Mouse (Mus musculus) hindbrain, embryonic 14.5 days (tissue): ENCODE data around the gene Rsc1a1. TPM values are rescaled to one million over a fixed set of nuclear protein-coding genes. Genes with fewer than 3 reads are reported as not detected.
A peak's percentile ranks its signal among the peaks of the same experiment; 100 is the strongest.

Experiments used
- ATAC-seq: fragments of 200-750 bp; cut with Nextera tagmentation; 2 replicates; pipeline ENCODE4 v1.8.0; 2017; ENCODE audit warnings: moderate number of reproducible peaks, mild to moderate bottlenecking, moderate TSS enrichment, moderate library complexity; ENCODE audit not compliant: low FRiP score
- DNase-seq: peaks from one replicate; pipeline ENCODE4 v3.0.0-alpha.2; 2015; ENCODE audit warnings: low spot score
- H3K27ac ChIP-seq: fragments of 300-500 bp; sonication (generic); 2 replicates; pipeline ENCODE4 v1.5.1; 2014; ENCODE audit warnings: mild to moderate bottlenecking, moderate library complexity
- H3K27me3 ChIP-seq: fragments of 300-500 bp; sonication (generic); 2 replicates; pipeline ENCODE4 v1.6.1; 2014; ENCODE audit warnings: mild to moderate bottlenecking, low read length, mixed read lengths; ENCODE audit not compliant: control insufficient read depth, insufficient read depth
- H3K36me3 ChIP-seq: fragments of 300-500 bp; sonication (generic); replicated peaks from 2 replicates; pipeline ENCODE4 v1.6.1; 2014; ENCODE audit not compliant: control insufficient read depth, insufficient read depth
- H3K4me1 ChIP-seq: fragments of 300-500 bp; sonication (generic); replicated peaks from 2 replicates; pipeline ENCODE4 v1.6.1; 2014; ENCODE audit warnings: antibody characterized with exemption, low read length, mixed read lengths; ENCODE audit not compliant: control insufficient read depth, insufficient read depth
- H3K4me2 ChIP-seq: fragments of 300-500 bp; sonication (generic); replicated peaks from 2 replicates; pipeline ENCODE4 v1.6.1; 2014; ENCODE audit warnings: mild to moderate bottlenecking, moderate library complexity
- H3K4me3 ChIP-seq: fragments of 300-500 bp; sonication (generic); replicated peaks from 2 replicates; pipeline ENCODE4 v1.5.1; 2014; ENCODE audit warnings: mild to moderate bottlenecking, low read length
- H3K9ac ChIP-seq: fragments of 300-500 bp; sonication (generic); 2 replicates; pipeline ENCODE4 v1.6.1; 2014
- H3K9me3 ChIP-seq: fragments of 300-500 bp; sonication (generic); 2 replicates; pipeline ENCODE4 v1.6.1; 2016; ENCODE audit warnings: low read length; ENCODE audit not compliant: control insufficient read depth
- WGBS: fragments of 180-500 bp; shearing (Covaris S2); extraction: QIAGEN DNeasy Blood & Tissue Kit; methylation state at CpG from one replicate; pipeline ENCODE4 v1.1.7; 2014; 5-methylcytosine and 5-hydroxymethylcytosine counted together
- polyA plus RNA-seq: library from polyadenylated mRNA; unstranded; fragments of >200 nt; fragmentation: Nextera tagmentation; extraction: Ambion mirVana; gene quantifications from 2 replicates; pipeline ENCODE4 v1.2.1, GENCODE M21; 2014

Rsc1a1 gene
- 0.29 TPM in 1 of 2 replicates, not detected in the other for polyA plus RNA-seq

- Histone ChIP-seq H3K9me3 (no peaks in the 10 kb centered on the region), H3K9ac (no peak within 1 kb of the TSS), H3K27me3 (no peaks in the 10 kb centered on the region), H3K4me2 (no peak within 1 kb of the TSS), H3K27ac (no peak within 1 kb of the TSS), H3K36me3 (peaks cover 72% of the 10 kb centered on the region), H3K4me1 (no peaks in the 10 kb centered on the region), H3K4me3 (no peak within 1 kb of the TSS)
- DNase-seq (no peak), ATAC-seq (no peak)
- 95% methylated on average over 6 of the region's 6 CpGs for WGBS
Measured at GRCm38 (mm10) chr4:141685499-141685898, at the start of gene Rsc1a1. Gene Rsc1a1, minus strand, starts transcription at chr4:141685599.

GRCm38 (mm10) chr4:141735206-141735560 is 49.8 kb upstream of the Rsc1a1 start:
- DNase-seq (no peak), ATAC-seq (no peak)
- Histone ChIP-seq H3K36me3 (no peaks in the 10 kb centered on the region), H3K27me3 (no peaks in the 10 kb centered on the region), H3K4me3 (peak overlapping the region; percentile 35), H3K9me3 (no peaks in the 10 kb centered on the region), H3K4me2 (peak overlapping the region; percentile 80), H3K9ac (peak overlapping the region; percentile 57; the same call in 1 of the 2 replicates), H3K27ac (no peak overlapping the region), H3K4me1 (peaks cover 5% of the 10 kb centered on the region; the same call in 1 of the 2 replicates)
- 25% methylated on average over 9 of the region's 9 CpGs for WGBS

GRCm38 (mm10) chr4:141734446-141735205 is 49.2 kb upstream of the Rsc1a1 start:
- Histone ChIP-seq H3K4me2 (peak overlapping the region; percentile 80), H3K4me1 (peaks cover 5% of the 10 kb centered on the region; the same call in 1 of the 2 replicates), H3K36me3 (no peaks in the 10 kb centered on the region), H3K27me3 (no peaks in the 10 kb centered on the region), H3K27ac (no peak overlapping the region), H3K4me3 (peak overlapping the region; percentile 35), H3K9me3 (no peaks in the 10 kb centered on the region), H3K9ac (peak overlapping the region; percentile 57)
- ATAC-seq (peak; percentile 97), DNase-seq (peak; percentile 90)
- WGBS, result 6% methylated on average over 24 of the region's 24 CpGs

GRCm38 (mm10) chr4:141731766-141732165 is 46.4 kb upstream of the Rsc1a1 start:
- H3K4me1 ChIP-seq, result peaks cover 5% of the 10 kb centered on the region; the same call in 1 of the 2 replicates
- H3K36me3 ChIP-seq, result no peaks in the 10 kb centered on the region
- no peak overlapping the region for H3K4me3 ChIP-seq
- no peak for DNase-seq
- no peak overlapping the region for H3K9ac ChIP-seq
- no peak overlapping the region for H3K27ac ChIP-seq
- H3K4me2 ChIP-seq, result no peak overlapping the region
- no peak for ATAC-seq
- no peaks in the 10 kb centered on the region for H3K9me3 ChIP-seq
- H3K27me3 ChIP-seq, result no peaks in the 10 kb centered on the region
- WGBS, result 80% methylated on average over 5 of the region's 5 CpGs

GRCm38 (mm10) chr4:141730401-141730800 is 45.0 kb upstream of the Rsc1a1 start:
- Histone ChIP-seq H3K9me3 (no peaks in the 10 kb centered on the region), H3K4me3 (no peak overlapping the region), H3K4me2 (no peak overlapping the region), H3K36me3 (no peaks in the 10 kb centered on the region), H3K4me1 (peaks cover 5% of the 10 kb centered on the region; the same call in 1 of the 2 replicates), H3K27ac (no peak overlapping the region), H3K9ac (no peak overlapping the region), H3K27me3 (no peaks in the 10 kb centered on the region)
- no peak for ATAC-seq
- 88% methylated on average over 13 of the region's 13 CpGs for WGBS
- DNase-seq, result no peak

GRCm38 (mm10) chr4:141729266-141729665 is 43.9 kb upstream of the Rsc1a1 start:
- H3K36me3 ChIP-seq, result no peaks in the 10 kb centered on the region
- DNase-seq (no peak), ATAC-seq (no peak)
- no peak overlapping the region for H3K9ac ChIP-seq
- 87% methylated on average over 3 of the region's 3 CpGs for whole genome bisulfite sequencing
- no peak overlapping the region for H3K4me3 ChIP-seq
- no peak overlapping the region for H3K4me2 ChIP-seq
- no peaks in the 10 kb centered on the region for H3K9me3 ChIP-seq
- peaks cover 1% of the 10 kb centered on the region; the same call in 1 of the 2 replicates for H3K4me1 ChIP-seq
- no peaks in the 10 kb centered on the region for H3K27me3 ChIP-seq
- no peak overlapping the region for H3K27ac ChIP-seq

GRCm38 (mm10) chr4:141725738-141726137 is 40.3 kb upstream of the Rsc1a1 start:
- Histone ChIP-seq H3K9me3 (no peaks in the 10 kb centered on the region), H3K27ac (no peak overlapping the region), H3K36me3 (no peaks in the 10 kb centered on the region), H3K9ac (no peak overlapping the region), H3K4me3 (no peak overlapping the region), H3K4me1 (peaks cover 20% of the 10 kb centered on the region), H3K4me2 (no peak overlapping the region), H3K27me3 (no peaks in the 10 kb centered on the region)
- 59% methylated on average over 3 of the region's 3 CpGs for WGBS
- DNase-seq (no peak), ATAC-seq (no peak)

- WGBS, result 87% methylated on average over 5 of the region's 5 CpGs
- no peak overlapping the region for H3K4me3 ChIP-seq
- H3K27me3 ChIP-seq, result no peaks in the 10 kb centered on the region
- H3K27ac ChIP-seq, result no peak overlapping the region
- peaks cover 20% of the 10 kb centered on the region for H3K4me1 ChIP-seq
- H3K36me3 ChIP-seq, result no peaks in the 10 kb centered on the region
- no peak overlapping the region for H3K9ac ChIP-seq
- ATAC-seq (no peak), DNase-seq (no peak)
- H3K9me3 ChIP-seq, result no peaks in the 10 kb centered on the region
- no peak overlapping the region for H3K4me2 ChIP-seq
Measured at GRCm38 (mm10) chr4:141725277-141725676, 39.9 kb upstream of the Rsc1a1 start.

GRCm38 (mm10) chr4:141724594-141724993 is 39.2 kb upstream of the Rsc1a1 start:
- Histone ChIP-seq H3K4me2 (no peak overlapping the region), H3K9me3 (no peaks in the 10 kb centered on the region), H3K27me3 (no peaks in the 10 kb centered on the region), H3K4me3 (no peak overlapping the region), H3K9ac (no peak overlapping the region), H3K27ac (no peak overlapping the region), H3K4me1 (peaks cover 20% of the 10 kb centered on the region), H3K36me3 (no peaks in the 10 kb centered on the region)
- ATAC-seq, result no peak
- 71% methylated on average over 11 of the region's 11 CpGs for WGBS
- DNase-seq, result no peak
